Mouse (Mus musculus): ENCODE results near the gene Sema5b.

GRCm38 (mm10) chr16:35542421-35542780 is 1.5 kb downstream of the Sema5b start:
- no peak for TF ChIP-seq CTCF (IDR thresholded peaks at IDR 0.05; ENCODE audit: low read depth)
- TF ChIP-seq EP300 (IDR thresholded peaks at IDR 0.05; ENCODE audit: low read depth): no peak
